Mouse (Mus musculus) kidney, adult 2 months (tissue): ENCODE measurements around the gene Ptpdc1.

ENCODE experiments used
- CTCF ChIP-seq: fragments of 200-500 bp; conservative IDR thresholded peaks from 2 replicates; pipeline ENCODE4 v1.5.1; 2011; ENCODE audit warnings: low read depth, mild to moderate bottlenecking, control low read depth, low read length, moderate library complexity, mixed read lengths; ENCODE audit not compliant: insufficient read depth, insufficient read length
- POLR2A ChIP-seq: fragments of 200-500 bp; IDR thresholded peaks from one replicate; pipeline ENCODE4 v1.6.1; 2011; ENCODE audit warnings: low read depth, low read length, control low read depth

GRCm38 (mm10) chr13:48663988-48664339 lies 38.5 kb upstream of the Ptpdc1 start:
- TF ChIP-seq CTCF (no peak), POLR2A (no peak)
